8 mouse cellular contexts compared by ENCODE assay signal in the genomic region with DNA sequence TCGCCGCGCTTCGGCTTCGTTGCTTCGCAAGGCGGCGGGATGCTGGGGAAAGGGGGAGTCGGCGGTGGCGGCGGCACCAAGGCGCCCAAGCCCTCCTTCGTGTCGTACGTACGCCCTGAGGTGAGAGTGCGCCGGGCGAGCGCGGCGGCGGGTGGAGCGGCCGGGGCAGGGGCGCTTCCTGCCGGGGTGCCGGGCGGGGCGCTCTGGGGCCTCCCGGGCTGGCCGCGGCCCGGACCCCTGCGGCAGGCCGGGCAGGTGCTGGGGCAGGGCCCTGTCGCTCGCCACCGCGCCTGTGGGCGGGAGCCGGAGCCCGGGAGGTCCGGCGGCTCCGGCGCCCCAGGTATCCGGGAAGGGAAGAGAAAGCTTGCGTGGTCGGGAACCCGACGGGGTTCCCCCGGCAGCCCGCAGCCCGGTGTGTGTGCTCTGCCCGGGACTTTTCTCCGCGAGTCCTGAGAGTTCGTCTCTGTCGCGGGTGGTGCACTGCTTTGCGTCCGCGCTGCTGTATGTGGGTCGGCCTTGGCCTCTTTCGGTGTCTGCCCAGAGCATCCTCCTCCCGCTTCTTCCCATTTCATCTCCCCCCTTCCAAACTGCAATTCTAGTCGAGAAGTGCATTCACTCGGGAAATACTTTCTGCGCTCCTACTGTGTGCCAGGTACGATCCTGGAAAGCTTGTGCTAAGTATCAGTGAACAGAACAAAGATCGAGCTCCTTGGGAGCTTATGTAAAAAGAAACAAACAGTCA. TPM values are rescaled to one million over a fixed set of nuclear protein-coding genes. Genes with fewer than 3 reads are reported as not detected.
A peak's percentile ranks its signal among the peaks of the same experiment; 100 is the strongest.
DNase-seq lines count a peak whose midpoint lies in the region; ATAC-seq and TF ChIP-seq lines count a peak whose summit lies in the region.

No protein-coding gene starts in this region.

- WGBS in cerebellum, adult 2 months: under 1% methylated on average over 73 of the region's 73 CpGs
- WGBS in hindbrain, embryonic 13.5 days: under 1% methylated on average over 67 of the region's 73 CpGs
- 3% methylated on average over 66 of the region's 73 CpGs for WGBS in liver, postnatal 0 days (ENCODE audit: insufficient replicate concordance)
- under 1% methylated on average over 66 of the region's 73 CpGs for WGBS in stomach, embryonic 16.5 days

- H3K4me2 ChIP-seq in hindbrain, embryonic 13.5 days: peak overlapping the region; percentile 73
- peak overlapping the region; percentile 92 for H3K4me2 ChIP-seq in liver, postnatal 0 days (ENCODE audit: low read depth, low read length)
- peak overlapping the region; percentile 83 for H3K4me2 ChIP-seq in stomach, embryonic 16.5 days (ENCODE audit: low read depth, low read length)

- no peak for TF ChIP-seq CTCF in cerebellum, adult 2 months (IDR thresholded peaks at IDR 0.05; ENCODE audit: borderline replicate concordance, insufficient read depth, low read depth, low read length)
- TF ChIP-seq CTCF in liver, postnatal 0 days (IDR thresholded peaks at IDR 0.05; ENCODE audit: low read depth): no peak

- TF ChIP-seq EP300 in liver, postnatal 0 days (IDR thresholded peaks at IDR 0.05; ENCODE audit: low read depth): no peak

- no peaks in the 10 kb centered on the region for H3K27me3 ChIP-seq in cerebellum, adult 2 months (ENCODE audit: control insufficient read depth, insufficient read depth, low read length)
- no peaks in the 10 kb centered on the region for H3K27me3 ChIP-seq in hindbrain, embryonic 13.5 days
- H3K27me3 ChIP-seq in liver, postnatal 0 days (ENCODE audit: insufficient read depth, low read length): no peaks in the 10 kb centered on the region
- no peaks in the 10 kb centered on the region for H3K27me3 ChIP-seq in stomach, embryonic 16.5 days (ENCODE audit: control insufficient read depth, insufficient read depth, low read length)

- peak overlapping the region; percentile 60 for H3K27ac ChIP-seq in cerebellum, adult 2 months (ENCODE audit: insufficient read depth, low read length)
- peak overlapping the region; percentile 83 for H3K27ac ChIP-seq in brown adipose tissue, adult 24 weeks (replicated peaks; ENCODE audit: low read depth, low read length)
- peak overlapping the region; percentile 94 for H3K27ac ChIP-seq in hindbrain, embryonic 13.5 days
- peak overlapping the region; percentile 97 for H3K27ac ChIP-seq in liver, postnatal 0 days (ENCODE audit: low read depth)
- peak overlapping the region; percentile 93 for H3K27ac ChIP-seq in stomach, embryonic 16.5 days (ENCODE audit: low read length)

- peak overlapping the region; percentile 97 for H3K9ac ChIP-seq in hindbrain, embryonic 13.5 days
- peak overlapping the region; percentile 99 for H3K9ac ChIP-seq in liver, postnatal 0 days (replicated peaks)
- H3K9ac ChIP-seq in stomach, embryonic 16.5 days (ENCODE audit: low read length): peak overlapping the region; percentile 97

- peak; percentile 88 for ATAC-seq in hindbrain, embryonic 13.5 days (ENCODE audit: low FRiP score)
- peak; percentile 67 for ATAC-seq in liver, postnatal 0 days
- peak; percentile 75 for ATAC-seq in stomach, embryonic 16.5 days (ENCODE audit: insufficient read depth, low FRiP score)

- TF ChIP-seq POLR2A in cerebellum, adult 2 months (IDR thresholded peaks at IDR 0.05; ENCODE audit: borderline replicate concordance, insufficient read depth, low read length): no peak

- H3K4me1 ChIP-seq in cerebellum, adult 2 months (ENCODE audit: control insufficient read depth, insufficient read depth, low read length): peaks cover 18% of the 10 kb centered on the region
- peaks cover 15% of the 10 kb centered on the region; the same call in 1 of the 2 replicates for H3K4me1 ChIP-seq in brown adipose tissue, adult 24 weeks (ENCODE audit: control insufficient read depth, insufficient read depth, insufficient read length, low read length)
- peaks cover 43% of the 10 kb centered on the region for H3K4me1 ChIP-seq in hindbrain, embryonic 13.5 days (replicated peaks)
- H3K4me1 ChIP-seq in liver, postnatal 0 days (ENCODE audit: insufficient read depth): peaks cover 35% of the 10 kb centered on the region
- H3K4me1 ChIP-seq in stomach, embryonic 16.5 days (ENCODE audit: control insufficient read depth, insufficient read depth, low read length): peaks cover 35% of the 10 kb centered on the region

- H3K4me3 ChIP-seq in cerebellum, adult 2 months (replicated peaks; ENCODE audit: insufficient read depth, low read depth, low read length): peak overlapping the region; percentile 72
- H3K4me3 ChIP-seq in brown adipose tissue, adult 24 weeks (ENCODE audit: insufficient read depth, low read depth, low read length): peak overlapping the region; percentile 77
- H3K4me3 ChIP-seq in hindbrain, embryonic 13.5 days: peak overlapping the region; percentile 96
- H3K4me3 ChIP-seq in liver, postnatal 0 days (ENCODE audit: low read depth, low read length): peak overlapping the region; percentile 98
- peak overlapping the region; percentile 88 for H3K4me3 ChIP-seq in stomach, embryonic 16.5 days (replicated peaks; ENCODE audit: low read length)

- no peaks in the 10 kb centered on the region for H3K36me3 ChIP-seq in hindbrain, embryonic 13.5 days
- no peaks in the 10 kb centered on the region for H3K36me3 ChIP-seq in liver, postnatal 0 days (replicated peaks; ENCODE audit: insufficient read depth, low read length)
- H3K36me3 ChIP-seq in stomach, embryonic 16.5 days (ENCODE audit: control insufficient read depth, insufficient read depth, low read length): 0 out of 2 replicates have a peak, but pooled peaks cover 3% of the 10 kb centered on the region

- H3K9me3 ChIP-seq in hindbrain, embryonic 13.5 days: no peaks in the 10 kb centered on the region
- no peaks in the 10 kb centered on the region for H3K9me3 ChIP-seq in liver, postnatal 0 days (ENCODE audit: low read length)
- no peaks in the 10 kb centered on the region for H3K9me3 ChIP-seq in stomach, embryonic 16.5 days (replicated peaks; ENCODE audit: control insufficient read depth, low read length)

- peak in 1 of 2 experiments; percentile 52 for DNase-seq in cerebellum, adult 2 months
- DNase-seq in cerebellum, adult 9-11 months: no peak
- peak; percentile 67 for DNase-seq in 3134 (ENCODE audit: extremely low read depth, insufficient read length, low spot score)
- DNase-seq in liver, postnatal 0 days: no peak
- no peak for DNase-seq in urinary bladder, postnatal 25 days (ENCODE audit: low spot score)

RNA-seq across cellular contexts. Expression of gene Mtmr12, which starts 0.5 kb away (rescaled TPM):
- 18.7 and 19.0 TPM in 2 replicates for polyA plus RNA-seq in cerebellum, adult 2 months (2012; rRNA removed)
- 3.6 and 5.4 TPM in 2 replicates for polyA plus RNA-seq in brown adipose tissue, adult 24 weeks (2012; ENCODE audit: insufficient read depth, insufficient read length, missing spikeins)
- polyA plus RNA-seq in hindbrain, embryonic 13.5 days (2015; fragmentation: Nextera tagmentation; extraction: Ambion mirVana): 7.7 and 8.3 TPM in 2 replicates
- 3.9 and 4.0 TPM in 2 replicates for polyA plus RNA-seq in liver, postnatal 0 days (2015; fragmentation: Nextera tagmentation; extraction: Ambion mirVana)
- polyA plus RNA-seq in stomach, embryonic 16.5 days (2015; fragmentation: Nextera tagmentation; extraction: Ambion mirVana): 16.1 and 17.2 TPM in 2 replicates
